Mouse (Mus musculus) bone marrow, adult 2 months (tissue): ENCODE measurements around the gene Cadm4.

Experiments used
- CTCF ChIP-seq: fragments of 200-500 bp; IDR thresholded peaks from 2 replicates; pipeline ENCODE4 v1.5.1; 2011; ENCODE audit warnings: low read length, control low read depth; ENCODE audit not compliant: control insufficient read depth, insufficient read depth
- POLR2A ChIP-seq: fragments of 200-500 bp; IDR thresholded peaks from 2 replicates; pipeline ENCODE4 v1.6.1; 2011; ENCODE audit warnings: low read depth, mild to moderate bottlenecking, control low read depth, low read length, borderline replicate concordance; ENCODE audit not compliant: control insufficient read depth

DNA sequence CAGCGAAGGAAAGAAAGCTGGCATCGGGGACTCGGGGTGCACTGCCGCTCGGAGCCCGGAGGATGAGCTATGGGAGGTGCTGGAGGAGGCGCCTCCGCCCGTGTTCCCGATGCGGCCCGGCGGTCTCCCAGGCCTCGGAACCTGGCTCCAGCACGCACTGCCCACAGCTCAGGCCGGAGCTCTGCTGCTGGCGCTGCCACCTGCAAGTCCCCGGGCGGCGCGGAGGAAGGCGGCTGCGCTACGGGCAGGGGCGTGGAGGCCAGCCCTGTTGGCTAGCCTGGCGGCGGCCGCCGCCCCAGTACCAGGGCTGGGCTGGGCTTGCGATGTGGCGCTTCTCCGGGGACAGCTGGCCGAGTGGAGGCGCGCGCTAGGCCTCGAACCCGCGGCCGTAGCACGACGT lies 52.0 kb downstream of the Cadm4 start:
- TF ChIP-seq CTCF (no peak), POLR2A (no peak)
